Mouse (Mus musculus) E14TG2a.4 (cell line): ENCODE data around the gene Tmem117.

Experiments used
- CTCF ChIP-seq: conservative IDR thresholded peaks from 2 replicates; pipeline ENCODE4 v1.5.1; 2014; ENCODE audit warnings: low read length
- NANOG ChIP-seq: IDR thresholded peaks from 2 replicates; pipeline ENCODE4 v1.6.1; 2014; ENCODE audit warnings: borderline replicate concordance, low read length, mixed read lengths

DNA sequence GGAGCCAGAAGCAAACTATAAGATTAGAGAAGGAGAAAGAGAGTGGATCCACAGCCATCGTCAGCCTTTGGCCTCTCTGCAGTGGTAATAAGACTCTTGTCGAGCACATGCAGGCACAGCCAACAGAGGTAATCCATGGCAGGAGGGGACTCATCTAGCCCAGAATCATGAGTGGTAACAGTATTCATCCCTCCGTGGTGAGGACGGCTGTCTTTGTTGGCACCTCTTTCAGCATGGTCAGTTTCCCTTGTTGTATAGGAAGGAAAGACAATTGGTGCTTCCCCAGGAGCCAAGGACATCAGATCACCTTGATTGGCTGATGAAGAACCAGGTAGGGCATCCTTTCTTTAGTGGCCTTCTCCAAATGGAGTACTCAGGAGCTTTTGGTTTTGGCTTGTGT, 479.6 kb downstream of the Tmem117 start:
- TF ChIP-seq CTCF = no peak
- no peak for TF ChIP-seq NANOG
